ENCODE assay signal across 28 mouse cellular contexts in the genomic region with DNA sequence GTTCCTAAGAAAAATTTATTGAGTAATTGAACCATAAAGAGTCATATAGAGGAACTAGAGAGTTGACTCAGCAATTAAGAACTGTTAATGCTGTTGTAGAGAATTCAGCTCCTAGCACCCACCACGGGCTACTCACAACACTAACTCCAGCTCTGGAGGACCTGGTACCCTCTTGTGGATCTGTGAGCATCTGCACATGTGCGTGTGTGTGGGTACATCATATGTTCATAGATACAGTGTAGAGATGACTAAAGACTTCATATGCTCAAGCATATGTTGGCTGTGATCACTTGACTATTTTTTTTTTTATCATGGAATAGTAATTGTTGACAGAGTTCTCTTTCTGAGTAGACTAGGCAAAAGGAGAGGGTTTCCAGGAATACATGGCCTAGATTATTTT. TPM values are rescaled to one million over a fixed set of nuclear protein-coding genes. Genes with fewer than 3 reads are reported as not detected.
DNase-seq lines count a peak whose midpoint lies in the region; ATAC-seq and TF ChIP-seq lines count a peak whose summit lies in the region.
"Had no signal": no experiment of that assay in that cellular context is flagged by ENCODE, and none has a peak within 500 bp of the region (broad histone marks: within the 10 kb centered on the region; RNA-seq: fewer than 3 reads in every experiment).

No protein-coding gene starts in this region.

- no peak overlapping the region for H3K9ac ChIP-seq in hindbrain, postnatal 0 days (replicated peaks; ENCODE audit: low read length)
- no peak overlapping the region for H3K9ac ChIP-seq in hindbrain, embryonic 14.5 days
- no peak overlapping the region for H3K9ac ChIP-seq in midbrain, postnatal 0 days (replicated peaks; ENCODE audit: low read length, poor library complexity, severe bottlenecking)
- H3K9ac ChIP-seq in midbrain, embryonic 15.5 days, result no peak overlapping the region
- H3K9ac ChIP-seq: embryonic facial prominence, embryonic 13.5 days; embryonic facial prominence, embryonic 15.5 days; forebrain, embryonic 13.5 days; forebrain, embryonic 15.5 days had no signal

- ATAC-seq in hindbrain, postnatal 0 days, result no peak
- ATAC-seq in hindbrain, embryonic 14.5 days (ENCODE audit: low FRiP score), result no peak
- ATAC-seq in midbrain, postnatal 0 days (ENCODE audit: low FRiP score), result no peak
- ATAC-seq in midbrain, embryonic 15.5 days (replicated peaks), result no peak
- ATAC-seq in granulocyte monocyte progenitor cell, adult 5-6 weeks (replicated peaks; ENCODE audit: poor library complexity, severe bottlenecking), result peak; percentile 59
- ATAC-seq: activated CD4-positive, CD25-positive, alpha-beta regulatory T cell, adult 4 months; CD4-positive, CD25-positive, alpha-beta regulatory T cell, adult 4 months; forebrain, embryonic 13.5 days; forebrain, embryonic 15.5 days; Patski had no signal

- TF ChIP-seq CTCF in hindbrain, postnatal 0 days (IDR thresholded peaks at IDR 0.05; ENCODE audit: low read depth), result peak; percentile 6; the same call in 1 of the 2 replicates
- TF ChIP-seq CTCF in midbrain, postnatal 0 days (IDR thresholded peaks at IDR 0.05), result peak; percentile 8; the same call in 1 of the 2 replicates

- no peak for DNase-seq in hindbrain, postnatal 0 days (ENCODE audit: low spot score)
- DNase-seq in hindbrain, embryonic 14.5 days (ENCODE audit: low spot score), result no peak
- no peak for DNase-seq in midbrain, postnatal 0 days (ENCODE audit: low spot score)
- no peak for DNase-seq in left cerebral cortex, adult 11 months (ENCODE audit: low spot score)
- no peak for DNase-seq in adipocyte (ENCODE audit: low spot score)
- DNase-seq: adrenal gland, adult 2 months; adrenal gland, postnatal 10 days; adrenal gland, postnatal 25 days; B cell, adult 2 months; cerebellum, adult 11 months; cerebellum, adult 18-20 months; cerebellum, adult 8-10 months; cerebellum, adult 9-11 months; cerebellum, postnatal 14 days; cerebellum, postnatal 36 days; embryo, embryonic 11 days had no signal

- H3K9me3 ChIP-seq in hindbrain, postnatal 0 days (ENCODE audit: low read length), result no peaks in the 10 kb centered on the region
- no peaks in the 10 kb centered on the region for H3K9me3 ChIP-seq in hindbrain, embryonic 14.5 days (ENCODE audit: control insufficient read depth, low read length)
- H3K9me3 ChIP-seq in midbrain, postnatal 0 days (ENCODE audit: low read length), result no peaks in the 10 kb centered on the region
- no peaks in the 10 kb centered on the region for H3K9me3 ChIP-seq in midbrain, embryonic 15.5 days
- H3K9me3 ChIP-seq: embryonic facial prominence, embryonic 13.5 days; embryonic facial prominence, embryonic 15.5 days; forebrain, embryonic 13.5 days; forebrain, embryonic 15.5 days; G1E had no signal

- H3K4me3 ChIP-seq in hindbrain, postnatal 0 days (ENCODE audit: low read length), result no peak overlapping the region
- H3K4me3 ChIP-seq in hindbrain, embryonic 14.5 days (replicated peaks; ENCODE audit: low read length), result no peak overlapping the region
- no peak overlapping the region for H3K4me3 ChIP-seq in midbrain, postnatal 0 days (ENCODE audit: low read depth, low read length)
- H3K4me3 ChIP-seq in midbrain, embryonic 15.5 days, result no peak overlapping the region
- H3K4me3 ChIP-seq: embryonic facial prominence, embryonic 13.5 days; embryonic facial prominence, embryonic 15.5 days; erythroblast, embryonic 14.5 days; forebrain, embryonic 13.5 days; forebrain, embryonic 15.5 days had no signal

- 92% methylated on average over 2 of the region's 2 CpGs for WGBS in hindbrain, postnatal 0 days
- 92% methylated on average over 2 of the region's 2 CpGs for WGBS in hindbrain, embryonic 14.5 days
- 91% methylated on average over 2 of the region's 2 CpGs for WGBS in midbrain, postnatal 0 days
- WGBS in midbrain, embryonic 15.5 days, result 95% methylated on average over 2 of the region's 2 CpGs

- H3K4me1 ChIP-seq in hindbrain, postnatal 0 days (ENCODE audit: insufficient read depth, low read length), result no peaks in the 10 kb centered on the region
- no peaks in the 10 kb centered on the region for H3K4me1 ChIP-seq in hindbrain, embryonic 14.5 days (replicated peaks; ENCODE audit: control insufficient read depth, insufficient read depth, low read length)
- H3K4me1 ChIP-seq in midbrain, postnatal 0 days (ENCODE audit: insufficient read depth, low read length), result no peaks in the 10 kb centered on the region
- no peaks in the 10 kb centered on the region for H3K4me1 ChIP-seq in midbrain, embryonic 15.5 days
- H3K4me1 ChIP-seq: embryonic facial prominence, embryonic 13.5 days; embryonic facial prominence, embryonic 15.5 days; forebrain, embryonic 13.5 days; forebrain, embryonic 15.5 days had no signal

- no peak overlapping the region for H3K27ac ChIP-seq in hindbrain, postnatal 0 days
- H3K27ac ChIP-seq in hindbrain, embryonic 14.5 days, result no peak overlapping the region
- H3K27ac ChIP-seq in midbrain, postnatal 0 days (ENCODE audit: low read depth, low read length), result no peak overlapping the region
- no peak overlapping the region for H3K27ac ChIP-seq in midbrain, embryonic 15.5 days
- H3K27ac ChIP-seq: embryonic facial prominence, embryonic 13.5 days; embryonic facial prominence, embryonic 15.5 days; forebrain, embryonic 13.5 days; forebrain, embryonic 15.5 days had no signal

- H3K4me2 ChIP-seq in hindbrain, postnatal 0 days (ENCODE audit: low read depth, low read length), result no peak overlapping the region
- no peak overlapping the region for H3K4me2 ChIP-seq in hindbrain, embryonic 14.5 days (replicated peaks)
- no peak overlapping the region for H3K4me2 ChIP-seq in midbrain, postnatal 0 days (ENCODE audit: low read depth, low read length, poor library complexity, severe bottlenecking)
- H3K4me2 ChIP-seq in midbrain, embryonic 15.5 days, result no peak overlapping the region
- H3K4me2 ChIP-seq: embryonic facial prominence, embryonic 13.5 days; embryonic facial prominence, embryonic 15.5 days; forebrain, embryonic 13.5 days; forebrain, embryonic 15.5 days had no signal

- H3K36me3 ChIP-seq in hindbrain, postnatal 0 days (ENCODE audit: insufficient read depth, low read length), result peaks cover 20% of the 10 kb centered on the region
- H3K36me3 ChIP-seq in hindbrain, embryonic 14.5 days (replicated peaks; ENCODE audit: control insufficient read depth, insufficient read depth), result peaks cover 60% of the 10 kb centered on the region
- peaks cover 28% of the 10 kb centered on the region for H3K36me3 ChIP-seq in midbrain, postnatal 0 days (ENCODE audit: insufficient read depth, low read length)
- H3K36me3 ChIP-seq in midbrain, embryonic 15.5 days (replicated peaks), result peaks cover 12% of the 10 kb centered on the region

- no peaks in the 10 kb centered on the region for H3K27me3 ChIP-seq in hindbrain, postnatal 0 days (ENCODE audit: insufficient read depth, low read length)
- H3K27me3 ChIP-seq in hindbrain, embryonic 14.5 days (ENCODE audit: control insufficient read depth, insufficient read depth, low read length), result no peaks in the 10 kb centered on the region
- no peaks in the 10 kb centered on the region for H3K27me3 ChIP-seq in midbrain, postnatal 0 days (ENCODE audit: insufficient read depth, low read length)
- no peaks in the 10 kb centered on the region for H3K27me3 ChIP-seq in midbrain, embryonic 15.5 days (replicated peaks)
- H3K27me3 ChIP-seq: CH12.LX; embryonic facial prominence, embryonic 13.5 days; embryonic facial prominence, embryonic 15.5 days; forebrain, embryonic 13.5 days; forebrain, embryonic 15.5 days; Patski had no signal

RNA-seq across cellular contexts. Expression of gene Dnajc19, which starts 18.8 kb away (rescaled TPM):
- total RNA-seq in hindbrain, postnatal 0 days (2014; rRNA removed), result 83.3 and 89.5 TPM in 2 replicates
- polyA plus RNA-seq in hindbrain, postnatal 0 days (2015; fragmentation: Nextera tagmentation; extraction: Ambion mirVana), result 191 and 192 TPM in 2 replicates
- polyA plus RNA-seq in hindbrain, embryonic 14.5 days (2014; fragmentation: Nextera tagmentation; extraction: Ambion mirVana), result 126 and 156 TPM in 2 replicates
- total RNA-seq in midbrain, postnatal 0 days (2014; rRNA removed), result 79.9 and 85.9 TPM in 2 replicates
- polyA plus RNA-seq in midbrain, postnatal 0 days (2015; fragmentation: Nextera tagmentation; extraction: Ambion mirVana), result 169 and 176 TPM in 2 replicates
- polyA plus RNA-seq in midbrain, embryonic 15.5 days (2015; fragmentation: Nextera tagmentation; extraction: Ambion mirVana), result 99.8 and 104 TPM in 2 replicates
- total RNA-seq in granulocyte monocyte progenitor cell, adult 5-6 weeks (2014; fragmentation: Nextera tagmentation), result 128 and 161 TPM in 2 replicates
- total RNA-seq in granulocyte monocyte progenitor cell, adult 5-6 weeks (2017), result 166 and 185 TPM in 2 replicates

RNA-seq across cellular contexts. Expression of gene Fxr1, which starts 42.6 kb away (rescaled TPM):
- 28.6 and 32.2 TPM in 2 replicates for total RNA-seq in hindbrain, postnatal 0 days (2014; rRNA removed)
- 28.5 and 29.6 TPM in 2 replicates for polyA plus RNA-seq in hindbrain, postnatal 0 days (2015; fragmentation: Nextera tagmentation; extraction: Ambion mirVana)
- polyA plus RNA-seq in hindbrain, embryonic 14.5 days (2014; fragmentation: Nextera tagmentation; extraction: Ambion mirVana), result 37.4 and 40.5 TPM in 2 replicates
- 39.3 and 68.2 TPM in 2 replicates for total RNA-seq in midbrain, postnatal 0 days (2014; rRNA removed)
- 26.1 and 28.1 TPM in 2 replicates for polyA plus RNA-seq in midbrain, postnatal 0 days (2015; fragmentation: Nextera tagmentation; extraction: Ambion mirVana)
- 35.0 and 35.3 TPM in 2 replicates for polyA plus RNA-seq in midbrain, embryonic 15.5 days (2015; fragmentation: Nextera tagmentation; extraction: Ambion mirVana)
- total RNA-seq in granulocyte monocyte progenitor cell, adult 5-6 weeks (2014; fragmentation: Nextera tagmentation), result 82.8 and 85.8 TPM in 2 replicates
- 183 and 220 TPM in 2 replicates for total RNA-seq in granulocyte monocyte progenitor cell, adult 5-6 weeks (2017)
